Mouse (Mus musculus) brain, adult 2 months (tissue): ENCODE data around the gene Bex1.

Experiments
- DNase-seq: peaks from one replicate; pipeline ENCODE4 v3.0.0; 2011; ENCODE audit warnings: low read depth, low spot score

Bex1 gene

DNA sequence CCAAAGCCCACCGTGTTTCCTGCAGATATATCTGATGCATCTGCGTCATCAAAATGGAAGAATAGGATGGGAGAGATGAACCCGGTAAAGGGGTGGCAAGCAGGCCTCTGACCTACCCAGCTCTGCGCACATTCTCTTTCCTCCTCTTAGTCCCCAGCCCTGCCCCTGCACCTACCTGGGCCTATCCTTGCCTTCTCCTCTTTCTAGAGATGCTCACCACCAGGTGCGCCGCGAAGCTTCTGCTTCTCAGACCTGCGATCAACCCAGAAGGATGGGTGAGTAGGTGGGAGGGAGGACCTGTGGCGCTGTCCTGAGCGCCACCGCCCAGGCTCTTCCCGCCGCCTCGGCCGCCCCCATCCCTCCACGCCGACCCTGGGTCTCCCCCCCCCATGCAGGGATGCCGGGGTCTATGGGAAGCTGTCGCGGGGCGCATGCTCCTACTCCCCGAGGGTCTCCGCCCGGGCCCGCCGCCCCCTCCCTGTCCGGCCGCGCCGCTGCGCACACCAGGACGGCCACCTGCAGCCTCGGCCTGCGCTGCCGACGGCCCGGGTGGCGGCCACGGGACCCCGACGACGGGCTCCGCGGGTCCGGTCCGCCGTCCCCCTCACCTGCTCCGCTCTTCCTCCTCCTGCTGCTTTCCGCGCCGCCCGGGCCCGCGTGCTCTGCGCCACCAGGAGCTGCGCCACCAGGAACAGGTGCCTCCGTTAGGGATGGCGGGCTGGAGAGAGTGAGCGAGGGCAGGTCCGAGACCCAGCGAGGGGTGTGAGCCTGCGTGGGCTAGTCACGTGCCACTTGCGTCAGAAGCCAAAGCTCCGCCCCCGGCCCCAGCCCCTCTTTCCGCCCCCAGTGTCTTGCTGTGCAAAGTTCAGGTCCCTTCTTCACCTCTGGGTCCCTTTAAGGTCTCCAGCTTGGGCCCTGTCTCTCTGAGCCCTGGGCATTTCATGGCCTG lies at the start of gene Bex1, which contains the start of gene Tceal7:
Gene Bex1, minus strand, starts transcription at position 785 of the 949 bp plus-strand sequence.
Gene Tceal7, plus strand, starts transcription at position 51 of the 949 bp plus-strand sequence.
- DNase-seq: peak; percentile 12

DNA sequence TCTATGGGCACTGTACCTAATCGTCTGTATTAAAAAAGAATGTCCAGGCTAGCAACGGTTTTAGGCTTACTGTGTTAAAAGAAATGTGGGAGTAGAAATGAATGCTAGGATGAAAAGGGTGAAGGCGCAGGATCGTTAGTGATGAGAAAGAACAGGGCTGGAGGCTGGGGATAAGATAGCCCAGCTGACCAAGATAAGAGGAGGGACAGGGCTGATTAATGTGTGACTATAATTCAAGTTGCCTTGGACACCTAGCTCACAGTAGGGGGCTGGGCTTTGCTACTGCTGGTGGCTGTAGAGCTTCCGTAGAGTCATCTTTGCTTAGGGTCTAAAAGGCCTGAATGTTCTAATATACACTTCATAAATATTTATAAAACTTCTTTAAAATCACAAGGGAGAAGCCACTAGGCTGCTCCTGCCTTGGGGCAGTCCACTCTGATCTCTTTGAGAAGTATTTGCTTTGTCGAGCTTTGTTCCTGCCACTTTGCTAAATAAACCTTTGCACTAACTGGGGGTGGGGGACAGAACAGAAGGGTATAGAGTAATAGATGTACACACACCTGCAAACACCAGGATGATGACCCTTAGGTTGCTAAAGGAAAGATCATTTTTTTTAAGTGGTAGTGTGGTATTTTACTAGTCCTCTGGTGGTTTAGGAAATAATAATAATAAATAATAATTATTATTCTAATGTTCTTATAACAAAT lies 36.9 kb upstream of the Bex1 start:
- no peak for DNase-seq

DNA sequence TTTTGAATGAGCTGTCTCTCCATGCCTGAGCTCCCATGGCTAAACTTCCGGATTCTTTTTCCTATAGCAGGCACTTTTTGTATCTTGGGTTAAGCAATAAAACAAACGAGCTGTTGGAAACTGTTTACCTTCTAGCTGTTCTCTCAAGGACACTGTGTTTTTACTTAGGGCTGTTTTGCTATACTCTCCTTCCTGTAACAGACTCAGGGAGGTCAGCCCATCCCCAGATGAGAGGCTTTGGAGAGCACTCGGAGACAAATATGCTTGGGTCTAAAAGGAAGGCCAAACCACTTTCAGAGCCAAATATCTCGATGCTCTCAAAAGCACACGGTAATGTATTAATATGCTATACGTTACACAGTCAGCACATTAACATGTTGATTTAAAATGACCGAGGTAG lies 34.4 kb upstream of the Bex1 start:
- no peak for DNase-seq

DNA sequence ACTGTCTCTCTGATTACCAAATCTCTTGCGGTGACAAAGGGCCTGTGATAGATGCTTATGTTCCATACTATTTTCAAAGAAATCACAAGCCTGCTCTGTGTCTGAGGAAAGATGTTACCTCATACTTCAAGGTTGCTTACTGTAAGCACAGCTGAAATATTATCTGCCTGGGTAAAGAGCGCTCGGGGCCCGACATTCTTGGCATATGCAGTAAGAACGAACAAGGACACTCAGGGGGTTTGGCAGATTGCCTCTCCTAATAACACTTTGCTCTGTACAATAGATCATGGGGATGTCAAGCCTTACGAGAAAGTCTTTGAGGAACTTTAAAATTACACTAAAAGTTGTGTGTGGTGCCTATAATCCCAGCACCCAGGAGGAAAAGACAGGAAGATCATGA lies 33.5 kb upstream of the Bex1 start:
- DNase-seq: no peak

DNA sequence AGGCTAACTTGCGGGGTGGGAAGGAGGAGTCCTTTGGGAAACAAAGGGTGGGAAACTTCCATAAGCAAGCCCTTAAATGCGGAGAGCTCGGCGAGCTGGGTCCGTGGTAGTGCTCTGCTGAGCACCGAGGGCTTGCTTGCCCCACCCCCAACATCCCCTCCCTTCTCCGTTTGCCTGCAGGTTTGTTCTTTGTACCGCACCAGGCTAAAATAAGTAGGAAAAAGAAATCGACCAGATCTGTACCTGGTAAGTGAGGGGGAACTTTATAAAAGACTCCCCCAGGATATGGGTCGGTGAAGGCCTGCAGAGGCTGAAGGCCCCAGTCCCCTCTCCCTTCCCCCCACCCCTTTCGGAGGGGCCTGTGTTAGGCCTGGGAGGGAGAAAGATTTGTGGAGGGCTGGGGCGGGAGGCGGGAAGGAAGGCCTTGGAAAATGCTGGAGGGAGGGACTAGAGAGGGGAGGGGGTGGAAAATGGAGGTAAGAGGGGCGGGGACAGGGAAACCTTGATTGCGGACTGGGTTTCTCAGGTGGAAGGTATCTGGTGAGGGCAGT lies 30.3 kb upstream of the Bex1 start:
- DNase-seq: peak; percentile 62

DNA sequence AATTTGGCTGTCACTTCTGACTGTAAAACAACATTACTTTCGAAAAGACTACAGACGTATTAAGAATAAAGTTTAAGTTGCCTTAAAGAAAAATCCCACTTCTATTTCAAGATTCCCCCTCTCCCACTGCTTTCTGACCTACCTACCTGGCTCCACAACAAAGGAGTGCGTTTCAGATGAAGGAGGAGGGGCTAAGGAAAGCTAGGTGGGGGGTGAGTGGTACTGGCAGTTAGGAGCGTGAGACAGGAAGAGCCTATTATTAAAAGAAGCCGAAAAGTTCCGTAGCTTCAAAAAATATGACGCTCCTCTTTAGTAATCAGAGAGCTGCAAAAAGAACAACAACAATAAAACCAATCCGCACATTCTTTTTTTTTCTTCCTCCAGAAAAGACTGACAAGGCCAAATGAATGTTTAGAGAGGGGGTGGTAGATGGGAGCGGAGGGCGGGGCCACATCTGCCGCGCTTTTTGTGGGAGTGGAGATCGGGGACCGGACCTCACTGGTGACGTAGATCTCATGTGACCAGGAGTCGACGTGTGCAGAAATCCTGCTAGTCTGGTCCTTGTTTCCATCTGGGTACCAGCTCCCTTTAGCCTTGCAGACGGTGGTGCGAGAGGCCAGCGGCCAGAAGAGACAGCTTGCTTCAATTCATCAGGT lies 29.4 kb upstream of the Bex1 start, which contains the start of gene Tceal9:
Gene Tceal9, plus strand, starts transcription at position 506 of the 656 bp plus-strand sequence.
- DNase-seq: peak; percentile 93

DNA sequence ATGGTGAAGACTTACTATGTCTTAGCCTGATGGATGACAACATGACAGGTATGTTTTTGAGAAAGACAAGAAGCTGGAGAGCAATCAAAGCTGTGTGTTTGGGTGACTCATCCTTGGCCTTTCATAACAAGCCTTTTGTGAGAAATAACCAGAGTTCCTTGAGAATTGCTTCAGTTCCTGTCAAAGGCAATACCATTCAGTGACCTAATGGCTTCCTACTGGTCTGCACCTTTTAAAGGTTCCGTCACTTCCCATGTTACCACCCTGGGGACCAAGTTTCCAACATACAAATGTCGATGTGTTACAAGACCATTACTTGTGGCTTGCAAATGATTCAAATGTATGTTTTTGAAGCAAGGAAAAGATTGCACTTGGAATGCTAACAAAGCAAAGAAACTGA lies 27.9 kb upstream of the Bex1 start:
- no peak for DNase-seq

DNA sequence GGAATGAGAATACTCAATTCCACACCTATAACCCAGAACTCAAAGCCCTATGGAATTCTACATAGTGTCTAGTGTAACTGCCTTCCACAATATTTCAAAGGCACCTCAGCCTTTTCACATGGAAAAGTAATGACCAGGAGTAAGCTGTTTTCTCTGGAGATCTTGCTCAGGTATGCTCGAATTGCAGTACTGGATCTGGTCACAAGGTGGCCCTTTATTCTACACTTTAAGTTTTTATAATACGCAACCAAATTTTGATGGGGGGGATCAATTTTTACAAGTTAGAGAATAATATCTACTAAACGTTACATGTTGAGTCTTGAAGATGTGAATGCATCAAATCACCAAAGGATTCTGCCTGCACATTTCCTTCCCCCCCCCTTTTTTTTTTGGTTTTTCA lies 22.8 kb upstream of the Bex1 start:
- peak; percentile 71 for DNase-seq

DNA sequence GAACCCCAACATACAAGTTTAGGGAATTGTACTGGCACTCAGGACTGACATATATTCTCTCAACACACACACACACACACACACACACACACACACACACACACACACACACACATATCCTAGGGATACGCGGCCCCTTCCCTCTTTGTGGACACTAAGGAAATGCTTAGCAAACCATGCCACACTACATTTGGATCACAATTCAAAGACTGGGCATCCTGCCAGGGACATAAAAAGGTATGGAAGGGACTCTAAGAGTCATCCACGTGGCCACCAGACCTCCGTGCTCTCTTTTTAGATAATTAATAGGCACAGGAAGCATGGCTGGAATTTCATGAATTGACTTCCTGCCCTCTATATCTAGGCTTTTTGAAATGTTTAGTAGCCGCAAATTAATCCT lies 12.5 kb upstream of the Bex1 start:
- DNase-seq: no peak

DNA sequence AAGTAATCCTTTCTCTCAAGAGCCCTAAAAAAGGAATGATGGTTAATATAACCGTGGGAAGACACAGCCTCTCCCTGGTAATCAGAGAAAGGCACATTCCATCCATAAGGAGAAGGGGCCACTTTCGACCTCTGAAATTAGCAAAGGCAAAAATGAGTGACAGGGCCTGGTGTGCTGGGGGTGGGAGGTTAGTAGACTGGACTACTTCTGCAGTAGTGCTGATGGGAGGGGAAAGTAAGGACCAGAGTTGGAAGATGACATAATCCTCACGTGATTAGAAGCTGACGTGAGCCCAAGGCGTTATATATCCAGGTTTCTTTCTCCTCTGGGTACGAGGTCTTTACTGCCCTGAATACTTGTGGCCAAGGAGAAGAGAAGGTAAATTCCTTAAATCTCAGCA lies 8.4 kb upstream of the Bex1 start:
- DNase-seq: no peak

DNA sequence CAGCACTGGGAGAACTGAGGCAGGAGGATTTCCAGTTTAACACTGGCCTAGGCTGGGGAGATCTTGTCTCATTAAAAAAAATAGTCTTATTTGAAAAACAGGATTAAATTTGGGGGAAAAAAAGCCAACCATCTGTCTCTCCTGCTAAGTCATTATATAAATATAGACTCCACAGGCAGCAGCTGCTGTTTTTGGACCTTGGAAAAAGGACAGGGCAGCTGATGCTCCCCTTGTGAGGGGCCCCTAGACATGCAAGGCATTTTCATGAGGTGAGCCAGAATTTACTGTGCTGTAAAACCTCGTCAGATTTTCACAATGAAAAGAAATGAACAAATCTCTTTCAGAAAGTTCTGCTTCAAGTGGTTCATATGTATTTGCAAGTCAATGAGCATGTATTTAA lies 990 bp upstream of the Bex1 start:
- DNase-seq: peak; percentile 24

DNA sequence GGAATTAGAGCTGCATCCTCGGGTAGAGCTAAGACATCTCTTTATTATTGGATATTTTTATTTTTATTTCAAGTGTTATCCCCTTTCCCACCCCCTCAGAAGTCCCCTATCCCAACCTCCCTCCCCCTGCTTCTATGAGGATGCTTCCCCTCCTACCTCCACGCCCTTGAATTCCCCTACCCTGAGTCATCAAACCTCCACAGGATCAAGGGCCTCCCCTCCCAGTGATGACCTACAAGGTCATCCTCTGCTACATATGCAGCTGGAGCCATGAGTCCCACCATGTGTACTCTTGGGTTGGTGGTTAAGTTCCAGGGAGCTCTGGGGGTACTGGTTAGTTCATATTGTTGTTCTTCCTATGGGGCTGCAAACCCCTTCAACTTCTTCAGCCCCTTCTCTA lies 1.9 kb downstream of the Bex1 start:
- DNase-seq: no peak

DNA sequence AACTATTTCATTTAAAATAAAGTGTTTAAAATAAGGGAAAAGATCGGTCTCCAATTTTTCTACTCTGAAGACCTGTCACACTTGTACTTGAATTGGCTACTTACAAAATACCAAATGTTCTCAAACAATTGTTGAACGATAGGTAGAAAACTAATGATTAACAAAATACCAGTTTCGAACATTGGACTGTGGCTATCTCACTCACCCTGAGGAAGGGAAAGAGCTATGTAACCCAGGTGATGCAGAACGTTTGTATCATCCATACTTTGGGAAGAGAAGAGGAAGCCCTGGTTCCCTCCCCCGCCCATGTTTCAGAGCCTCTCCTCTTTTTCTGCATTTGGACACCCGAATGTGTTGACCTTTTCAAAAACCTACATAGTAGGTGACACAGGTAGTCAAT lies 10.9 kb downstream of the Bex1 start:
- no peak for DNase-seq

DNA sequence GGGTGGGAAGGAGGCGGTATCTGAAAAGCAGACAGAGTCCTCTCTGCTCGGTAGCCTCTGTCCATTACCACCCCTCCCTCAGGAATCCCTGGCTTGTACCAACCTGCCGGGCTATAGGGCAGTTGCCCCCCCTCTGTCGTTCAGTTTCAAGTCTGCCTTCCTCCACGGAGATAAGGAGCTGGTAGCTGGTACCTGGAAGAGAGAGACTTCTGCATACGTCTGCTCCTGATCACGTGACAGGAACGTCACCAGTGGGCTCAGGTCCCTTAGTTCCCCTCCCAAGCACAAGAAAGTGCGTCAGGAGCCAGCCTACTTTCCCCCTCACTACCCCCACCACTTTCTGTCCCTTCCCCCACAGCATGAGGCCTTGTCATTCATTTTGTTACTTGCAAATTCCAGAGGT lies 11.6 kb downstream of the Bex1 start, which contains the start of gene Tceal5:
Gene Tceal5, minus strand, starts transcription at position 213 of the 403 bp plus-strand sequence.
- DNase-seq: peak; percentile 95

DNA sequence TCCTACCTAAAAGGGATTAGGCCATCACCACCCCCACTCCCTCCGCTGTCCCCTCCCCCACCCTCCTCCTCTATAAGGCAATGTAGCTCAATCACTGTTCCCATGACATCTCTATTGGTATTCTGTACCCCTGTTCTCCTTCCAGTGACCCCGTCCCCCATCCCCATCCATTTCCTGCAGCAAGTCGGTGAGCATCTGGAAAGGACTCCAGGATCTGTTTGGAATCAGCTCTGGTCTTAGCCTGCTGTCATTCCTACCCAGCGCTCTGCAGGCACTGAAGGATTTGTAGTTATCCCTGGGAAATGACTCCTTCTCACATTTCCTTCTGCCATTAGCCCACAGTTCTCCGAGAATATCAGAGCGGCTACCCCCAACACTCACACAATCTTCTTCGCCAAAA lies 12.1 kb downstream of the Bex1 start:
- no peak for DNase-seq

DNA sequence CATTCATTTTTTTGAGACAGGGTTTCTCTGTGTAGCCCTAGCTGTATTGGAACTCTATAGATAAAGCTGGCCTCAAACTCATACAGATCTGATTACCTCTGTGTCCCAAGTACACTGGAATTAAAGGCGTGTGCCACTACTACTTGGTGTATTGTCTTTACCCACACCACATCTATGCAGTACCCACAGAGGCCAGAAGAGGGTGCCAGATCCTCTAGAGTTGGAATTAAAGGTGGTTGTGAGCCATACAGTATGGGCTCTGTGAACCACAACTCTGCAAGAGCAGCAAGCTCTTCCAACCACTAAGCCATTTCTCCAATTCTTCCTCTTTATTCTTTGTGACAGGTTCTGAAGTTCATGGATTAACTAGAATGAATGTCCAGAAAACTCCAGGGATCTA lies 18.4 kb downstream of the Bex1 start:
- DNase-seq: peak; percentile 11

DNA sequence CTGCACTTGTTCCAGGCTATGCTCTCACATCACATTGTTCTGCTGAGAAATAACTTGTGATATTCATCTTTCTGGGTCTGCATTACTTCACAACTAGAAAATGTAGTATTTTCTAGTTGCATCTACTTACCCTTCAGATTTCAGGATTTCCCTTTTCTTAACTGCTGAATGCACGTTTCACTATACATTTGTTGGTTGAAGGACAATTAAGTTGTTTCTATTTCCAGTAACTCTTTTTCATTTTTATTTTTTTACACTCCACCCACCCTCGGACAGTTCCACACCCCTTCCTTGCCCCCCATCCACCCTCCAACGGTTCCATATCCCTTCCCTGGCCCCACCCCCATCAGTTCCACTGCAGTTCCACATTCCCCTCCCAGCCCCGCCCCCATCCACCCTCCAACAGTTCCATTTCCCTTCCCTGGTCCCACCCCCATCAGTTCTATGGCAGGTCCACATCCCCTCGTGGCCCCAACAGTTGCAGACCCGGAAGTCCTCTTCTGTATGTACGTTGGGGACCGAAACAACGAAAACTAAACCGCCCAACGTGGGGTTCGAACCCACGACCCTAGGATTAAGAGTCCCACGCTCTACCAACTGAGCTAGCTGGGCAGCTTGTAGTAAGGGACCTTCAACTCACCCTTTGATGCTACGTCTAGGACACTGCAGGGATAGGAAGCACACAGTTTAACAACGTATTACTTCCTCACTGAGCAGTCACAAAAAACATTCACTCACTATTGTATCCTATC lies 19.9 kb downstream of the Bex1 start:
- DNase-seq: no peak

DNA sequence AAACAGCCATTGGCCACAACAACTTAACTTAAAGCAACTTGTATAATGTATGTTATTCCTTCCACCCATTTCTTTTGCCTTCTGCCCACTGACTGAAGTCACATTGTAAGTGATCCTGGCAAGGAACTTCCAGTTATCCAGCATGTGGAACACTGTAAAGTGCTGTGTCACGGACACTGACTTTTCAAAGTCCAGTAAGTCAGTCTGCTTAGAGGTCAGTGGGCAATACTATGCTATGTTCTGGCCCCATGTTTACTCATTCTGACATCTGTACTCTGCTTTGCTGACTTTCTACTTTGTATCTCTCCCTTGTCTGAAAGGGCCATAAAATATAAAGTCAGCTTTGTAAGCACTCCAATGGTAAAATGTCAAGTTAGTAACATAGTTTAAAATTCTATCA lies 32.2 kb downstream of the Bex1 start:
- no peak for DNase-seq

DNA sequence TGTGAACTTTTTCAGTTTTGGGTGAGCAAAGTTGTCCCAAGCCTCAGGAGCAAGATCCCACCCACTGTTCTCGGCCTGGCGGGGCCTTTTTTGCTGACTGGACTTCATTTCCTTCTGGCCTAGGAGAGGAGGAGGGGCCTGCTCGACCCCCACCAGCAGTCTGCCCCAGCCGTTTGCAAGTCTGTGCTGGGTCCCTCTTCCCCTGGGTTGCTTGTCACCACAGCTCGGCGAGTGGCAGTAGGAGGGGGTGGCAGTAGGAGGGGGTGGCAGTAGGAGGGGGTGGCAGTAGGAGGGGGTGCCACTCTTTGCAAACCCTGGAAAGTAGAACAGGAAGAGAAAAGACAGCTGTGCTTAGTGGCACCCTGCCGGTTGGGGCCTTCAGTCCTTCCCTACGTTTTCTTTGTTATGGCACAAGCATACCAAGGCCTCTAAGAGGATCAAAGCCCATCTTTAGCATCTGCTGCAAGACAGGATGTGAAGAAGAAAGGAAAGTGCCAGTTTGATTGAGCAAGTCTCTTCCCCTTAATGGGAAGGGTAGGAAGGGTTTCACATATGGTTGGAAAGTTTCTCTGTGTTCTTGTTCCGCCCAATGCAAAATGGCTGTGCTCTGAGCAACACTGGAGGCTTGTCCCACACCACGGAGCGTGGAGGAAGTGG lies 34.3 kb downstream of the Bex1 start:
- DNase-seq: no peak

DNA sequence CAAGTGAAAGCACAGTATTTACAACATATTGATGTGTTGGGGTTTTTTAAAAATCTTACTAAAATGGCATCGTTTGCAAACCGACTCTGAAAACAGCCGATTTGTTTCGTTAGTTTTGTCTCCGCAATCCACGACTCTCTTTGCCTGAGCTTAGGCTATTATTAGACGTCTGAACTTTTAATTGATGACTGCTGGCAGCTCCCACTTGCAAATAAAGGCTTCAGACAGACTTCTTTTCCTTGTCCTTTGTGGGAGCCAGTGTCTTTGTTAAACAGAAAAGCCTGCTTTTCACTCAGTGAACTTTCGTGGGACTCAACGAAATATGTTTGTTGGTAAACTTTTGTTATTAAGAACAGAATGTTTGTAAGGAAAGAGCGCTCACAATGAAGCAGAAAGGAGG lies 42.5 kb downstream of the Bex1 start:
- peak; percentile 9 for DNase-seq
